Mouse (Mus musculus) stomach, postnatal 0 days (tissue): ENCODE results near the gene Tmem182.

Experiments
- CTCF ChIP-seq: IDR thresholded peaks from 2 replicates; pipeline ENCODE4 v1.5.1; 2016; ENCODE audit warnings: antibody characterized with exemption, low read depth, mild to moderate bottlenecking, moderate library complexity
- EP300 ChIP-seq: optimal IDR thresholded peaks from 2 replicates; pipeline ENCODE3; 2016; ENCODE audit warnings: antibody characterized with exemption

- TF ChIP-seq CTCF, result no peak
- TF ChIP-seq EP300, result no peak
Measured at GRCm38 (mm10) chr1:40903712-40904111, 98.3 kb downstream of the Tmem182 start.
